Mouse (Mus musculus) olfactory bulb, adult 2 months (tissue): ENCODE data around the gene Baz1b. TPM values are rescaled to one million over a fixed set of nuclear protein-coding genes. Genes with fewer than 3 reads are reported as not detected.
A peak's percentile ranks its signal among the peaks of the same experiment; 100 is the strongest.

Source experiments
- H3K27ac ChIP-seq: fragments of 200-500 bp; 2 replicates; pipeline ENCODE4 v1.5.1; 2012; ENCODE audit warnings: low read depth, low read length; ENCODE audit not compliant: insufficient read depth
- H3K4me1 ChIP-seq: fragments of 200-500 bp; 2 replicates; pipeline ENCODE4 v1.6.1; 2012; ENCODE audit warnings: low read length; ENCODE audit not compliant: control insufficient read depth, insufficient read depth
- H3K4me3 ChIP-seq: fragments of 200-500 bp; 2 replicates; pipeline ENCODE4 v1.5.1; 2012; ENCODE audit warnings: mild to moderate bottlenecking, low read depth, low read length, moderate library complexity; ENCODE audit not compliant: insufficient read depth
- CTCF ChIP-seq: fragments of 200-500 bp; IDR thresholded peaks from 2 replicates; pipeline ENCODE4 v1.5.1; 2012; ENCODE audit warnings: low read depth, mild to moderate bottlenecking, low read length, moderate library complexity; ENCODE audit not compliant: insufficient read depth
- POLR2A ChIP-seq: fragments of 200-500 bp; IDR thresholded peaks from 2 replicates; pipeline ENCODE4 v1.6.1; 2012; ENCODE audit warnings: mild to moderate bottlenecking, low read depth, low read length, moderate library complexity; ENCODE audit not compliant: insufficient read depth
- WGBS: fragments of 180-500 bp; shearing (Covaris S2); methylation state at CpG from one replicate; pipeline ENCODE4 v1.1.7; 2018; 5-methylcytosine and 5-hydroxymethylcytosine counted together
- polyA plus RNA-seq: library from polyadenylated mRNA; stranded (reverse); fragments of >200 nt; gene quantifications from 2 replicates; pipeline ENCODE4 v1.2.4, GENCODE M21; 2012; ENCODE audit warnings: low replicate concordance; ENCODE audit not compliant: missing spikeins, insufficient read depth, insufficient read length

Gene Baz1b
- polyA plus RNA-seq, 1 experiment = 147 TPM

GRCm38 (mm10) chr5:135241474-135241873 lies 54.4 kb downstream of the Baz1b start:
- no peak for TF ChIP-seq POLR2A
- TF ChIP-seq CTCF = no peak
- H3K4me1 ChIP-seq = no peaks in the 10 kb centered on the region; the same call in 1 of the 2 replicates
- H3K27ac ChIP-seq = no peak overlapping the region
- WGBS = 38% methylated on average over 1 of the region's 1 CpGs
- no peak overlapping the region for H3K4me3 ChIP-seq

GRCm38 (mm10) chr5:135242136-135242535 lies 55.1 kb downstream of the Baz1b start:
- no peak overlapping the region for H3K4me3 ChIP-seq
- WGBS = 84% methylated on average over 12 of the region's 12 CpGs
- no peak overlapping the region for H3K27ac ChIP-seq
- H3K4me1 ChIP-seq = no peaks in the 10 kb centered on the region; the same call in 1 of the 2 replicates
- TF ChIP-seq POLR2A = no peak
- TF ChIP-seq CTCF = no peak

GRCm38 (mm10) chr5:135242608-135243007 lies 55.5 kb downstream of the Baz1b start:
- 82% methylated on average over 3 of the region's 3 CpGs for WGBS
- TF ChIP-seq CTCF (no peak), POLR2A (no peak)
- no peak overlapping the region for H3K4me3 ChIP-seq
- H3K27ac ChIP-seq = no peak overlapping the region
- H3K4me1 ChIP-seq = no peaks in the 10 kb centered on the region; the same call in 1 of the 2 replicates

DNA sequence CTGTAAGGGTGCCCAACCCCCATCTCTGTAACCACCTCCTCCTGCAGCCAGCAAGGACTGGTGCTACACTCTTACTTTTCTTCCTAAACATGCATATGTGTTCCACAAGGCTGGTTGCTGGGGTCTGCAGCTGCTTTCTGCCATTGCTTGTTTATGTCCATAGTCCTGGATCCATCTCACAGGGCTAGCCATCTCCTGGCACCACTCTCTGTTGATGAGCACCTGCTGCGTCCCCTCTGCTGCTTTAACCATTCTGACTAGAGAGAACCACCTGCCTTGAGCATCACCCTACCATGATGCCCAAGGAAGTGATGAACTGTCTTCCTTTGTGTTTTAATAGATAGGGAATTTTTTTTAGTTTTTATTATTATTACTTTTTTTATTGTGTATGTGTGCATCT lies 56.1 kb downstream of the Baz1b start:
- Histone ChIP-seq H3K27ac (no peak overlapping the region), H3K4me1 (no peaks in the 10 kb centered on the region; the same call in 1 of the 2 replicates), H3K4me3 (no peak overlapping the region)
- TF ChIP-seq CTCF (no peak), POLR2A (no peak)
- WGBS = 97% methylated on average over 1 of the region's 1 CpGs

- H3K27ac ChIP-seq = no peak overlapping the region
- peaks cover 17% of the 10 kb centered on the region for H3K4me1 ChIP-seq
- no peak for TF ChIP-seq POLR2A
- no peak for TF ChIP-seq CTCF
- no peak overlapping the region for H3K4me3 ChIP-seq
- 55% methylated on average over 4 of the region's 4 CpGs for WGBS
These were observed 59.5 kb downstream of the Baz1b start for GRCm38 (mm10) chr5:135246531-135246930.

DNA sequence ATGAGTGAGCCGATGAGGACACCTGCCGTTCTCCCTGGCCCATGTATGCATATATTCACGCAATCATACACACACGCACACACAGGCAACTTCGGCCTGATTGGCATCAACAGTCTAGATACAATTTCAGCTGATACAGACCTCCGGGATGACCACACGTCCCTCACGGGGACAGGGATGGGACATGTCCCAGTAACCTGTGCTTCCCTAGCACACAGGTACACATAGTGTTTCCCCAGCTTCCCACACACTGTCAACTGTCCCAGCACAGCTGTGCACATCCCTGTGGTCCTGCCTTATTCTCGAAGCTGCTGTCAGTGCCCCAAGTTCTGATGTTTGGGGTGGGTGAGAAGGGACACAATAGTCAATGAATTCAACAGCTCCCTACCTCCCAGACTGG lies 60.3 kb downstream of the Baz1b start:
- WGBS = 71% methylated on average over 9 of the region's 9 CpGs
- peaks cover 17% of the 10 kb centered on the region for H3K4me1 ChIP-seq
- no peak overlapping the region for H3K4me3 ChIP-seq
- no peak for TF ChIP-seq POLR2A
- TF ChIP-seq CTCF = no peak
- no peak overlapping the region for H3K27ac ChIP-seq

GRCm38 (mm10) chr5:135248956-135249676 lies 62.1 kb downstream of the Baz1b start:
- H3K4me3 ChIP-seq = no peak overlapping the region
- TF ChIP-seq POLR2A = no peak
- no peak for TF ChIP-seq CTCF
- H3K4me1 ChIP-seq = peaks cover 23% of the 10 kb centered on the region
- WGBS = 75% methylated on average over 16 of the region's 16 CpGs
- H3K27ac ChIP-seq = no peak overlapping the region

- Histone ChIP-seq H3K27ac (no peak overlapping the region), H3K4me3 (peak overlapping the region; percentile 55), H3K4me1 (peaks cover 24% of the 10 kb centered on the region)
- WGBS = 6% methylated on average over 92 of the region's 92 CpGs
- TF ChIP-seq CTCF (no peak), POLR2A (no peak)
These were observed 63.4 kb downstream of the Baz1b start for GRCm38 (mm10) chr5:135250186-135251078.

DNA sequence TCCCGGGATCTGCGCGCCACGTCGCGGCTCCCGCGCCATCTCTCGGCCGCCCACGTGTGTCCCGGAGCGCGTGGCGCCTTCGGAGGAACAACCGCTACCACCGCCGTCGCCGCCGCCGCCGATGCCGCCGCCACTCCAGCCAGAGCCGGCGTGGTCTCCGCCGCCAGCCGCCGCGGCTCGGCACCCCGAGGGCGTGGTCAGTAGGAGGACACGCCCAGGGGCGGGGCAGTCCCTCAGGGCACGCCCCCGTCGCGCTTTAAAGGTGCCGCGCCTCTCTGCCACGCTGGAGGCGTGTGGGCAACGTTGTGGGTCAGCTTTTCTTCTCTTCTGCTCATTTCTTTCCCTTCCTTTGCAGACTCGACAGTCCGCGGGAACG lies 64.0 kb downstream of the Baz1b start, which contains the start of gene Fzd9:
Fzd9 (minus strand) TSS at position 152 of the 376 bp plus-strand sequence.
- no peak within 1 kb of the TSS for H3K27ac ChIP-seq
- under 1% methylated on average over 51 of the region's 51 CpGs for WGBS
- peak within 1 kb of the TSS; percentile 55 for H3K4me3 ChIP-seq
- TF ChIP-seq POLR2A = no peak; the same call in 1 of the 2 replicates
- no peak for TF ChIP-seq CTCF
- H3K4me1 ChIP-seq = peaks cover 24% of the 10 kb centered on the region
